Mouse (Mus musculus) gastrocnemius, postnatal 25 days (tissue): ENCODE data around the gene Rpsa. TPM values are rescaled to one million over a fixed set of nuclear protein-coding genes. Genes with fewer than 3 reads are reported as not detected.

ENCODE experiments used
- DNase-seq: peaks from one replicate; pipeline ENCODE4 v3.0.0; 2022
- total RNA-seq, 2 experiments: library from RNA; stranded (reverse); gene quantifications; 1 replicate in 1 of 2; 2 replicates in 1 of 2; pipeline ENCODE4 v1.2.3; 2021

Rpsa gene
- total RNA-seq, 2 experiments from 2014 or later, result 388 to 402 TPM

DNA sequence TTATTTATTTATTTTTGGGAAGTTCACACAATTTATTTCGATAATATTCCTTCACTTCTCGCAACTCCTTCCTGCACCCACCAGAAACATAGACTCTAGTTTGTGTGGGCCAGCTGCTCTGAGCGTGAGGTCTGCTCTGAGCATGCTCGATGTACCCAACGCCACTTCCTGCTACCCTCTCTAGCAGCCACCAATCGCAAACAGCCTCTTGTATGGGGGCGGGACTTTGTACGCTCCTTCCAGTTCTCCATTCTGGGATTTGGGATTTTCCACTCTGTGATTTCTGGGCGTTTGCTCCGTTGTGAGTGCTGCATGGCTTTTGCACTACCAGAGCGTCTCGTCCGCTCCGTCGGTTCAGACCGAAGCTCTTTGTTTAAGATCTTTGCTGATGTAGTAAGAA is 36.4 kb downstream of the Rpsa start:
- no peak for DNase-seq

GRCm38 (mm10) chr9:120167826-120168225 is 40.3 kb downstream of the Rpsa start:
- no peak for DNase-seq

DNA sequence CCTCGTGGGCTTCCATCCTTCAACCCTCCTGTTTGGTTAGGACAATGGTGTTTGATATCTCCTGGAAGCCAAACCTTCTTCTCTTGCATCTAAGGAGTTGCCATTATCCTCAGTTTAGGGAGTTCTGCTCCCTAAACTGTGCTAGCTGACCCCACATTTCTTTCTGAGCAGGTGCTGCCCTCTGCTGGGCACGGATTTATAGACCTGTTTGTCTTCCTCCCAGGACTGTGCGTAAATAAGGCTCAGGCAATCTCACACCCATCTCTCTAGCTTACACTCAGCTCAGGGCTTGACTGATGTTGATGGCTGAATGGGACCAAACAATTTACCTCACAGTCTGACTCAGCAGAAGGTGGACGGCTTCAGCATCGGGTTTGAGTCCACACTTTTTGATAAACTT is 43.8 kb downstream of the Rpsa start:
- DNase-seq, result no peak

GRCm38 (mm10) chr9:120174436-120175137 is 47.1 kb downstream of the Rpsa start:
- no peak for DNase-seq

- DNase-seq, result no peak
These were observed 51.3 kb downstream of the Rpsa start for GRCm38 (mm10) chr9:120178813-120179212.

Other genes starting within 250 kb of the Rpsa start
- gene Wdr48, start 232.8 kb upstream of the Rpsa start, total RNA-seq, result 10 to 100 TPM; 12.0 to 12.3 TPM
- gene Gorasp1, start 190.1 kb upstream of the Rpsa start, total RNA-seq, result 10 to 100 TPM; 17.2 to 19.3 TPM
- not detected for gene Ttc21a, start 190.1 kb upstream of the Rpsa start, total RNA-seq
- 1 to 10 TPM; 2.4 to 3.6 TPM for gene Csrnp1, start 143.0 kb upstream of the Rpsa start, total RNA-seq
- 100 to 1,000 TPM; 105 to 112 TPM for gene Xirp1, start 104.1 kb upstream of the Rpsa start, total RNA-seq
- under 1 TPM; 0.24 to 0.61 TPM for gene Cx3cr1, start 57.8 kb upstream of the Rpsa start, total RNA-seq
- not detected for gene Ccr8, start 35.6 kb upstream of the Rpsa start, total RNA-seq
- 10 to 100 TPM; 10.1 to 10.4 TPM for gene Slc25a38, start 17.3 kb upstream of the Rpsa start, total RNA-seq
- gene Mobp, start 22.0 kb downstream of the Rpsa start, total RNA-seq, result not detected
- 1 to 10 TPM in 1 of 2 experiments, under 1 TPM in 1; 0.97 to 4.5 TPM for gene Myrip, start 173.8 kb downstream of the Rpsa start, total RNA-seq